7 mouse cellular contexts compared by ENCODE assay signal in genomic region chr1:87041814-87042438, GRCm38 (mm10). TPM values are rescaled to one million over a fixed set of nuclear protein-coding genes. Genes with fewer than 3 reads are reported as not detected.
DNase-seq lines count a peak whose midpoint lies in the region; ATAC-seq and TF ChIP-seq lines count a peak whose summit lies in the region.

No protein-coding gene starts in this region.

- no peak overlapping the region for H3K4me2 ChIP-seq in intestine, embryonic 16.5 days (ENCODE audit: low read depth, low read length)

- 0% methylated on average over 1 of the region's 1 CpGs for WGBS in intestine, embryonic 16.5 days
- WGBS in midbrain, embryonic 10.5 days: 4% methylated on average over 1 of the region's 1 CpGs
- 0% methylated on average over 1 of the region's 1 CpGs for WGBS in spleen, adult 2 months

- TF ChIP-seq POLR2A in spleen, adult 2 months (IDR thresholded peaks at IDR 0.05; ENCODE audit: low read depth, low read length): no peak

- H3K9ac ChIP-seq in intestine, embryonic 16.5 days (ENCODE audit: low read depth, low read length): no peak overlapping the region

- no peaks in the 10 kb centered on the region for H3K27me3 ChIP-seq in intestine, embryonic 16.5 days (replicated peaks; ENCODE audit: control insufficient read depth, insufficient read depth, low read length)
- no peaks in the 10 kb centered on the region; the same call in 1 of the 2 replicates for H3K27me3 ChIP-seq in midbrain, embryonic 10.5 days (ENCODE audit: low read depth, poor library complexity, severe bottlenecking)
- no peaks in the 10 kb centered on the region for H3K27me3 ChIP-seq in spleen, adult 2 months (ENCODE audit: control insufficient read depth, insufficient read depth, low read length)

- peak; percentile 84; the same call in 1 of the 2 replicates for TF ChIP-seq CTCF in spleen, adult 2 months (IDR thresholded peaks at IDR 0.05; ENCODE audit: extremely low read depth, insufficient read depth, insufficient read length, insufficient replicate concordance)

- no peaks in the 10 kb centered on the region for H3K4me1 ChIP-seq in intestine, embryonic 16.5 days (ENCODE audit: control insufficient read depth, insufficient read depth, low read length)
- H3K4me1 ChIP-seq in midbrain, embryonic 10.5 days: peaks cover 6% of the 10 kb centered on the region; the same call in 1 of the 2 replicates
- no peaks in the 10 kb centered on the region for H3K4me1 ChIP-seq in spleen, adult 2 months (ENCODE audit: control insufficient read depth, insufficient read depth, insufficient read length)

- no peak overlapping the region for H3K4me3 ChIP-seq in intestine, embryonic 16.5 days (ENCODE audit: low read length)
- H3K4me3 ChIP-seq in midbrain, embryonic 10.5 days: no peak overlapping the region
- no peak overlapping the region for H3K4me3 ChIP-seq in spleen, adult 2 months (ENCODE audit: extremely low read depth, insufficient read depth, insufficient read length)

- H3K9me3 ChIP-seq in intestine, embryonic 16.5 days (ENCODE audit: control insufficient read depth, low read length): no peaks in the 10 kb centered on the region
- H3K9me3 ChIP-seq in midbrain, embryonic 10.5 days (replicated peaks): no peaks in the 10 kb centered on the region

- ATAC-seq in intestine, embryonic 16.5 days: peak; percentile 27; the same call in 1 of the 2 replicates

- peak; percentile 83 for DNase-seq in adrenal gland, postnatal 14 days
- DNase-seq in cerebellum, postnatal 4 days (ENCODE audit: low spot score in 2 of 2): peak; percentile 81 to 83
- DNase-seq in gastrocnemius, adult 18-20 months (ENCODE audit: low spot score): peak; percentile 76
- peak; percentile 74 to 78 for DNase-seq in left cerebral cortex, postnatal 10 days (ENCODE audit: extremely low spot score in 1 of 2, low spot score in 2 of 2)
- peak; percentile 77 for DNase-seq in midbrain, embryonic 10.5 days (ENCODE audit: low spot score)
- DNase-seq in spleen, adult 2 months (ENCODE audit: low read depth in 1 of 2, low spot score in 2 of 2): peak in 1 of 2 experiments; percentile 49

- no peaks in the 10 kb centered on the region for H3K36me3 ChIP-seq in intestine, embryonic 16.5 days (ENCODE audit: control insufficient read depth, insufficient read depth, low read length)
- H3K36me3 ChIP-seq in midbrain, embryonic 10.5 days: peaks cover 12% of the 10 kb centered on the region
- H3K36me3 ChIP-seq in spleen, adult 2 months (ENCODE audit: control insufficient read depth, insufficient read depth, low read length): 0 out of 2 replicates have a peak, but pooled peaks cover 3% of the 10 kb centered on the region

- intact Hi-C loops in left cerebral cortex, postnatal 10 days (cut with DNase I): loop anchor here (1.0 to 5.0 kb wide), 4 partner anchors 145 to 423 kb away; partner anchors contain the start of gene Nppc

- H3K27ac ChIP-seq in intestine, embryonic 16.5 days (ENCODE audit: low read length): no peak overlapping the region
- no peak overlapping the region for H3K27ac ChIP-seq in midbrain, embryonic 10.5 days (replicated peaks)
- no peak overlapping the region for H3K27ac ChIP-seq in spleen, adult 2 months (ENCODE audit: insufficient read depth, low read length)

RNA-seq across cellular contexts. Expression of gene Alppl2, which starts 47.8 kb away (rescaled TPM):
- total RNA-seq in adrenal gland, postnatal 14 days (2021): not detected in 2 replicates
- not detected for total RNA-seq in gastrocnemius, adult 18-20 months (2021)
- polyA plus RNA-seq in intestine, embryonic 16.5 days (2015; fragmentation: Nextera tagmentation; extraction: Ambion mirVana): not detected in 2 replicates
- total RNA-seq in left cerebral cortex, postnatal 10 days (2021): not detected
- polyA plus RNA-seq in midbrain, embryonic 10.5 days (2016; fragmentation: Nextera tagmentation; extraction: Ambion mirVana): not detected in 2 replicates
- not detected in 2 replicates for polyA plus RNA-seq in spleen, adult 2 months (2012; rRNA removed)

RNA-seq across cellular contexts. Expression of gene Alpi, which starts 59.5 kb away (rescaled TPM):
- total RNA-seq in adrenal gland, postnatal 14 days (2021): not detected in 2 replicates
- total RNA-seq in gastrocnemius, adult 18-20 months (2021): not detected
- 256 and 345 TPM in 2 replicates for polyA plus RNA-seq in intestine, embryonic 16.5 days (2015; fragmentation: Nextera tagmentation; extraction: Ambion mirVana)
- not detected for total RNA-seq in left cerebral cortex, postnatal 10 days (2021)
- not detected in 2 replicates for polyA plus RNA-seq in midbrain, embryonic 10.5 days (2016; fragmentation: Nextera tagmentation; extraction: Ambion mirVana)
- not detected in 2 replicates for polyA plus RNA-seq in spleen, adult 2 months (2012; rRNA removed)
